8 mouse cellular contexts compared by ENCODE assay signal in genomic region chr10:43722711-43723614, GRCm38 (mm10).
DNase-seq lines count a peak whose midpoint lies in the region; ATAC-seq and TF ChIP-seq lines count a peak whose summit lies in the region.

No protein-coding gene starts in this region.

- no peaks in the 10 kb centered on the region for H3K9me3 ChIP-seq in intestine, embryonic 15.5 days
- no peaks in the 10 kb centered on the region for H3K9me3 ChIP-seq in neural tube, embryonic 14.5 days (ENCODE audit: control insufficient read depth, low read length)

- TF ChIP-seq CTCF in liver, adult 2 months (IDR thresholded peaks at IDR 0.05; ENCODE audit: low read depth, low read length): no peak

- no peaks in the 10 kb centered on the region for H3K4me1 ChIP-seq in liver, adult 2 months (ENCODE audit: control insufficient read depth, insufficient read depth, low read length)
- H3K4me1 ChIP-seq in intestine, embryonic 15.5 days (replicated peaks): peaks cover 19% of the 10 kb centered on the region
- H3K4me1 ChIP-seq in neural tube, embryonic 14.5 days (ENCODE audit: control insufficient read depth, insufficient read depth, low read length): peaks cover 14% of the 10 kb centered on the region; the same call in 1 of the 2 replicates

- H3K36me3 ChIP-seq in liver, adult 2 months (ENCODE audit: control insufficient read depth, insufficient read depth, low read length): no peaks in the 10 kb centered on the region
- H3K36me3 ChIP-seq in intestine, embryonic 15.5 days: no peaks in the 10 kb centered on the region
- H3K36me3 ChIP-seq in neural tube, embryonic 14.5 days (ENCODE audit: control insufficient read depth, insufficient read depth, low read length): no peaks in the 10 kb centered on the region

- no peaks in the 10 kb centered on the region for H3K79me2 ChIP-seq in liver, adult 2 months (ENCODE audit: control insufficient read depth, insufficient read depth, low read length)

- H3K4me3 ChIP-seq in liver, adult 2 months (ENCODE audit: insufficient read depth, low read depth, low read length): 0 out of 2 replicates have a peak overlapping the region, but pooled peaks have one; percentile 1
- peak overlapping the region; percentile 29 for H3K4me3 ChIP-seq in intestine, embryonic 15.5 days (replicated peaks)
- H3K4me3 ChIP-seq in neural tube, embryonic 14.5 days (ENCODE audit: low read depth, low read length): peak overlapping the region; percentile 15

- H3K27me3 ChIP-seq in liver, adult 2 months (ENCODE audit: control insufficient read depth, insufficient read depth, low read length): no peaks in the 10 kb centered on the region
- H3K27me3 ChIP-seq in intestine, embryonic 15.5 days (replicated peaks): no peaks in the 10 kb centered on the region
- no peaks in the 10 kb centered on the region for H3K27me3 ChIP-seq in neural tube, embryonic 14.5 days (ENCODE audit: control insufficient read depth, insufficient read depth, low read length)

- TF ChIP-seq POLR2A in liver, adult 2 months (IDR thresholded peaks at IDR 0.05; ENCODE audit: extremely low read depth, insufficient read depth, low read length): no peak

- no peak overlapping the region for H3K27ac ChIP-seq in liver, adult 2 months (replicated peaks; ENCODE audit: insufficient read depth, low read depth, low read length)
- peak overlapping the region; percentile 60 for H3K27ac ChIP-seq in intestine, embryonic 15.5 days
- H3K27ac ChIP-seq in neural tube, embryonic 14.5 days (ENCODE audit: low read depth, low read length): peak overlapping the region; percentile 45

- no peak for DNase-seq in liver, adult 2 months (ENCODE audit: extremely low read depth, low read depth, low spot score)
- no peak for DNase-seq in liver
- DNase-seq in lung, adult 18-20 months: peak; percentile 72 to 83
- no peak for DNase-seq in frontal cortex, postnatal 10 days (ENCODE audit: low spot score in 2 of 2)
- no peak for DNase-seq in adrenal gland, postnatal 4 days (ENCODE audit: low spot score in 2 of 2)

- ATAC-seq in erythroid progenitor cell, adult 5-6 weeks (replicated peaks; ENCODE audit: low FRiP score, poor library complexity, severe bottlenecking): peak; percentile 35; the same call in 1 of the 2 replicates
- ATAC-seq in intestine, embryonic 15.5 days: peak; percentile 82
- peak; percentile 78 for ATAC-seq in neural tube, embryonic 14.5 days (ENCODE audit: low read depth)

- H3K9ac ChIP-seq in liver, adult 2 months (ENCODE audit: low read depth, low read length): 0 out of 2 replicates have a peak overlapping the region, but pooled peaks have one; percentile 0
- peak overlapping the region; percentile 55 for H3K9ac ChIP-seq in intestine, embryonic 15.5 days
- peak overlapping the region; percentile 46; the same call in 1 of the 2 replicates for H3K9ac ChIP-seq in neural tube, embryonic 14.5 days (replicated peaks; ENCODE audit: low read depth, low read length)

- WGBS in liver, adult 2 months: 27% methylated on average over 23 of the region's 23 CpGs
- WGBS in intestine, embryonic 15.5 days: 3% methylated on average over 23 of the region's 23 CpGs
- WGBS in neural tube, embryonic 14.5 days: 3% methylated on average over 23 of the region's 23 CpGs

- H3K4me2 ChIP-seq in intestine, embryonic 15.5 days (replicated peaks): peak overlapping the region; percentile 81
- peak overlapping the region; percentile 71 for H3K4me2 ChIP-seq in neural tube, embryonic 14.5 days (ENCODE audit: low read depth, low read length)

Comparison
In these comparisons a context has a peak if more than half of its experiments do, and no peak if none do; other contexts are left out.
1. DNase-seq: peak in lung, adult 18-20 months (2 of 2); none in liver, adult 2 months (single experiment), liver (single experiment), frontal cortex, postnatal 10 days (0 of 2) and adrenal gland, postnatal 4 days (0 of 2).
2. H3K9ac ChIP-seq: peak in every context shown above with its lines; median percentile 55 in intestine, embryonic 15.5 days; 46 in neural tube, embryonic 14.5 days; 0 in liver, adult 2 months.
3. Peak in every context shown above with its lines, with median percentiles within 50 percentile points of each other: H3K4me3 ChIP-seq and ATAC-seq.